Mouse (Mus musculus) intestine, embryonic 14.5 days (tissue): ENCODE data around the gene Fam178b. TPM values are rescaled to one million over a fixed set of nuclear protein-coding genes. Genes with fewer than 3 reads are reported as not detected.

Experiments
- ATAC-seq: fragments of 200-750 bp; cut with Nextera tagmentation; replicated peaks from 2 replicates; pipeline ENCODE4 v1.8.0; 2017; ENCODE audit warnings: low read depth, moderate number of reproducible peaks, moderate TSS enrichment, moderate library complexity; ENCODE audit not compliant: low FRiP score, low TSS enrichment
- DNase-seq: peaks from one replicate; pipeline ENCODE4 v3.0.0-alpha.2; 2018; ENCODE audit warnings: low spot score
- H3K27ac ChIP-seq: fragments of 300-500 bp; sonication (generic); 2 replicates; pipeline ENCODE4 v1.5.1; 2014; ENCODE audit warnings: low read depth, mild to moderate bottlenecking, control low read depth
- H3K27me3 ChIP-seq: fragments of 300-500 bp; sonication (generic); replicated peaks from 2 replicates; pipeline ENCODE4 v1.6.1; 2014; ENCODE audit warnings: low read length, control low read depth; ENCODE audit not compliant: control insufficient read depth, insufficient read depth
- H3K36me3 ChIP-seq: fragments of 300-500 bp; sonication (generic); 2 replicates; pipeline ENCODE4 v1.6.1; 2014; ENCODE audit warnings: low read length, control low read depth; ENCODE audit not compliant: control insufficient read depth, insufficient read depth
- H3K4me1 ChIP-seq: fragments of 300-500 bp; sonication (generic); replicated peaks from 2 replicates; pipeline ENCODE4 v1.6.1; 2014; ENCODE audit warnings: low read length, control low read depth, mixed read lengths; ENCODE audit not compliant: control insufficient read depth, insufficient read depth
- H3K4me2 ChIP-seq: fragments of 300-500 bp; sonication (generic); 2 replicates; pipeline ENCODE4 v1.6.1; 2014; ENCODE audit warnings: low read length
- H3K4me3 ChIP-seq: fragments of 300-500 bp; sonication (generic); 2 replicates; pipeline ENCODE4 v1.5.1; 2014; ENCODE audit warnings: low read depth, low read length, control low read depth, mixed read lengths
- H3K9ac ChIP-seq: fragments of 300-500 bp; sonication (generic); 2 replicates; pipeline ENCODE4 v1.6.1; 2014; ENCODE audit warnings: mild to moderate bottlenecking, low read length
- H3K9me3 ChIP-seq: fragments of 300-500 bp; sonication (generic); 2 replicates; pipeline ENCODE4 v1.6.1; 2016; ENCODE audit warnings: low read length, control low read depth; ENCODE audit not compliant: control insufficient read depth
- WGBS: fragments of 180-500 bp; shearing (Covaris S2); extraction: QIAGEN DNeasy Blood & Tissue Kit; methylation state at CpG from one replicate; pipeline ENCODE4 v1.1.7; 2014; 5-methylcytosine and 5-hydroxymethylcytosine counted together
- polyA plus RNA-seq: library from polyadenylated mRNA; unstranded; fragments of >200 nt; fragmentation: Nextera tagmentation; extraction: Ambion mirVana; gene quantifications from 2 replicates; pipeline ENCODE4 v1.2.1, GENCODE M21; 2014

Gene Fam178b
- polyA plus RNA-seq, 1 experiment from 2014 or later = 0.39 TPM

- no peak overlapping the region for H3K9ac ChIP-seq
- DNase-seq (no peak), ATAC-seq (no peak)
- no peaks in the 10 kb centered on the region for H3K27me3 ChIP-seq
- no peak overlapping the region for H3K27ac ChIP-seq
- no peaks in the 10 kb centered on the region; the same call in 1 of the 2 replicates for H3K4me1 ChIP-seq
- H3K4me2 ChIP-seq = no peak overlapping the region
- no peak overlapping the region for H3K4me3 ChIP-seq
- no peaks in the 10 kb centered on the region for H3K9me3 ChIP-seq
- H3K36me3 ChIP-seq = no peaks in the 10 kb centered on the region
- WGBS = 65% methylated on average over 13 of the region's 13 CpGs
Measured at GRCm38 (mm10) chr1:36611449-36612123, 71.4 kb downstream of the Fam178b start.

GRCm38 (mm10) chr1:36608211-36608610, 74.8 kb downstream of the Fam178b start:
- Histone ChIP-seq H3K9me3 (no peaks in the 10 kb centered on the region), H3K27me3 (no peaks in the 10 kb centered on the region), H3K36me3 (no peaks in the 10 kb centered on the region), H3K27ac (no peak overlapping the region), H3K4me1 (peaks cover 4% of the 10 kb centered on the region; the same call in 1 of the 2 replicates), H3K9ac (no peak overlapping the region), H3K4me2 (no peak overlapping the region), H3K4me3 (no peak overlapping the region)
- no peak for DNase-seq
- peak; percentile 37; the same call in 1 of the 2 replicates for ATAC-seq
- 56% methylated on average over 4 of the region's 4 CpGs for WGBS

- Histone ChIP-seq H3K9me3 (no peaks in the 10 kb centered on the region), H3K4me2 (no peak overlapping the region), H3K36me3 (no peaks in the 10 kb centered on the region), H3K4me3 (no peak overlapping the region), H3K9ac (no peak overlapping the region), H3K27ac (no peak overlapping the region), H3K4me1 (peaks cover 4% of the 10 kb centered on the region; the same call in 1 of the 2 replicates), H3K27me3 (no peaks in the 10 kb centered on the region)
- 58% methylated on average over 7 of the region's 7 CpGs for WGBS
- DNase-seq (no peak), ATAC-seq (no peak)
Measured at GRCm38 (mm10) chr1:36606951-36607350, 76.0 kb downstream of the Fam178b start.

- Histone ChIP-seq H3K9me3 (no peaks in the 10 kb centered on the region), H3K9ac (no peak overlapping the region), H3K4me2 (no peak overlapping the region), H3K4me3 (no peak overlapping the region), H3K4me1 (peaks cover 4% of the 10 kb centered on the region; the same call in 1 of the 2 replicates), H3K27ac (no peak overlapping the region), H3K27me3 (no peaks in the 10 kb centered on the region), H3K36me3 (no peaks in the 10 kb centered on the region)
- ATAC-seq (no peak), DNase-seq (no peak)
- 79% methylated on average over 12 of the region's 12 CpGs for WGBS
Measured at GRCm38 (mm10) chr1:36604254-36605156, 78.5 kb downstream of the Fam178b start.

- ATAC-seq = no peak; the same call in 1 of the 2 replicates
- Histone ChIP-seq H3K4me3 (no peak overlapping the region), H3K9me3 (no peaks in the 10 kb centered on the region), H3K36me3 (no peaks in the 10 kb centered on the region), H3K27me3 (no peaks in the 10 kb centered on the region), H3K27ac (peak overlapping the region; percentile 57; the same call in 1 of the 2 replicates), H3K4me2 (no peak overlapping the region), H3K9ac (no peak overlapping the region), H3K4me1 (peaks cover 4% of the 10 kb centered on the region; the same call in 1 of the 2 replicates)
- DNase-seq = no peak
- 64% methylated on average over 9 of the region's 9 CpGs for WGBS
Measured at GRCm38 (mm10) chr1:36603361-36603760, 79.6 kb downstream of the Fam178b start.

DNA sequence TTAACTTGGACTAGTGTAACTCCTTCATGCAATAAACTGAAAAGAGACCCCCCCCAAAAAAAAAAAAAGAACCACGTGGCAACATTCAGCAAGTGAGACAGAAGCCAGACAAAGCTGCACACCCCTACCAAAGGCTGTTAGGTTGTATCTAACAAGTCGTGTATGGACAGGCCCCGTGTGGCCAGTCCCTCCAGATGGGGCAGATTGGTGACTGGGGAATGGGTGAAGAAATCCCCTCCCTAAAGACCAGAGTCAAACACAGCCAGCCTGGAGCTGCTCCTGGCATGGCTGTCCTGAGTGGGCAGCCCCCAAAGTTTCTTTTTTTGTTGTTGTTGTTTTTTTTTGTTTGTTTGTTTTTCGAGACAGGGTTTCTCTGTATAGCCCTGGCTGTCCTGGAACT, 80.7 kb downstream of the Fam178b start:
- Histone ChIP-seq H3K4me2 (no peak overlapping the region), H3K9me3 (no peaks in the 10 kb centered on the region), H3K4me1 (0 out of 2 replicates have a peak, but pooled peaks cover 4% of the 10 kb centered on the region), H3K9ac (no peak overlapping the region), H3K27me3 (no peaks in the 10 kb centered on the region), H3K36me3 (no peaks in the 10 kb centered on the region), H3K4me3 (no peak overlapping the region), H3K27ac (no peak overlapping the region)
- DNase-seq = no peak
- 48% methylated on average over 4 of the region's 4 CpGs for WGBS
- ATAC-seq = no peak

- Histone ChIP-seq H3K9ac (no peak overlapping the region), H3K4me1 (peaks cover 13% of the 10 kb centered on the region), H3K4me2 (no peak overlapping the region), H3K36me3 (no peaks in the 10 kb centered on the region), H3K4me3 (no peak overlapping the region), H3K27ac (no peak overlapping the region), H3K27me3 (no peaks in the 10 kb centered on the region), H3K9me3 (no peaks in the 10 kb centered on the region)
- DNase-seq = no peak
- 63% methylated on average over 2 of the region's 2 CpGs for WGBS
- no peak for ATAC-seq
Measured at GRCm38 (mm10) chr1:36598411-36598810, 84.6 kb downstream of the Fam178b start.

DNA sequence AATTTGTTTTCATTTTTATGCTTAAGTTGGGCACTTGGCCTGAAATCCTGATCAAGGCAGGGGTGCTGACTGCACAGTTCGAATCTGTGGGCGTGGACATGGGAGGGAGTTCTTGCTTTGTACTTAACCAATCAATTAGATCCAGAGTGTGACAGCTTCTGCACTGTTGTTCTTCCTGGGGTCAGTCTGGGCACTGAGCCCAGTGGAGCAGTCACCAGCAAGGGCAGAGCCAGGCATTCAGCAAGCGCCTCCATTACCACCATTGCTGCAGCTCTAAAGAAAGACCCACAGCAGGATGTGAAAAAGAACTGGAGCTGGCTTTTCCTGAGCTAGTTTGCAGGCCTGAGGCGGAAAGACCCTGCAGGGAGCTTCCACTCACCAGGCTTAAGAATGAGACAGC, 86.9 kb downstream of the Fam178b start:
- H3K9me3 ChIP-seq = no peaks in the 10 kb centered on the region
- no peak overlapping the region for H3K9ac ChIP-seq
- H3K36me3 ChIP-seq = no peaks in the 10 kb centered on the region
- no peak overlapping the region for H3K4me3 ChIP-seq
- no peaks in the 10 kb centered on the region for H3K27me3 ChIP-seq
- ATAC-seq = no peak
- no peak overlapping the region; the same call in 1 of the 2 replicates for H3K4me2 ChIP-seq
- no peak for DNase-seq
- peak overlapping the region; percentile 59 for H3K27ac ChIP-seq
- peaks cover 12% of the 10 kb centered on the region for H3K4me1 ChIP-seq
- WGBS = 54% methylated on average over 4 of the region's 4 CpGs
